Comparison of ENCODE assay signal across 22 mouse cellular contexts in the genomic region with DNA sequence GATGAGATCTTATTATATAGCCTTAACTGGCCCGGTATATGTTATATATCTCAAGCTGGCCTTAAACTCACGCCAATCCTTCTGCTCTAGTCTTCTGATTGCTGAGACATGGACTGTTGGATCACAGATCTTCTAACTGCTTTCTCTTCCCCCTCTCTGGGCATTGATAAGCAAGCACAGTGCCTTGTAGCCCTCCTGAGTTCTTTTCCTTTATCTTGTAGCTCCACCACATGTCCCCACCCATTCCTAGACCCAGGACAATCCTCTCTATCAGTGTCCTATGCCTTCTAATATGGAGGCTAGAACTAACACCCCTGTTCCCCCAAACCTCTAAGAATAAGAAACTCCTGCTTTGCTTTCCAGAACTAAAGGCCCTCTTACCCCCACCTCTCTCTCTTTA. TPM values are rescaled to one million over a fixed set of nuclear protein-coding genes. Genes with fewer than 3 reads are reported as not detected.
DNase-seq lines count a peak whose midpoint lies in the region; ATAC-seq and TF ChIP-seq lines count a peak whose summit lies in the region.
"Had no signal": no experiment of that assay in that cellular context is flagged by ENCODE, and none has a peak within 500 bp of the region (broad histone marks: within the 10 kb centered on the region; RNA-seq: fewer than 3 reads in every experiment).

No protein-coding gene starts in this region.

- no peaks in the 10 kb centered on the region for H3K4me1 ChIP-seq in MEL (ENCODE audit: control insufficient read depth in 1 of 2, insufficient read depth in 2 of 2, low read length in 2 of 2)
- peaks cover 4 to 10% of the 10 kb centered on the region in 2 experiments; a peak in 2 of 4 replicates for H3K4me1 ChIP-seq in liver, embryonic 14.5 days (replicated peaks; ENCODE audit: control insufficient read depth in 2 of 2, insufficient read depth in 2 of 2, low read length in 1 of 2)
- H3K4me1 ChIP-seq: embryonic facial prominence, embryonic 15.5 days; forebrain, embryonic 15.5 days; heart, embryonic 13.5 days; hindbrain, embryonic 15.5 days had no signal

- TF ChIP-seq EP300 in MEL (IDR thresholded peaks at IDR 0.05; ENCODE audit: low read depth in 1 of 2, low read length in 2 of 2), result no peak
- 0 out of 2 replicates have a peak, but pooled peaks have one; percentile 32 for TF ChIP-seq EP300 in liver, embryonic 14.5 days (IDR thresholded peaks at IDR 0.05; ENCODE audit: low read depth)

- no peak overlapping the region for H3K27ac ChIP-seq in MEL (ENCODE audit: control insufficient read depth, low read depth, low read length)
- H3K27ac ChIP-seq in liver, embryonic 14.5 days, result no peak overlapping the region
- H3K27ac ChIP-seq: embryonic facial prominence, embryonic 15.5 days; forebrain, embryonic 15.5 days; heart, embryonic 13.5 days; hindbrain, embryonic 15.5 days had no signal

- H3K9me3 ChIP-seq in MEL (replicated peaks; ENCODE audit: insufficient read depth, low read length), result no peaks in the 10 kb centered on the region
- no peaks in the 10 kb centered on the region for H3K9me3 ChIP-seq in liver, embryonic 14.5 days (ENCODE audit: control insufficient read depth, low read length)
- H3K9me3 ChIP-seq: embryonic facial prominence, embryonic 15.5 days; forebrain, embryonic 15.5 days; heart, embryonic 13.5 days; hindbrain, embryonic 15.5 days had no signal

- no peaks in the 10 kb centered on the region; a peak in 1 of 4 replicates for H3K27me3 ChIP-seq in MEL (ENCODE audit: control insufficient read depth in 1 of 2, insufficient read depth in 2 of 2, low read length in 2 of 2)
- no peaks in the 10 kb centered on the region; the same call in 1 of the 2 replicates for H3K27me3 ChIP-seq in liver, embryonic 14.5 days (ENCODE audit: control insufficient read depth, insufficient read depth, low read length)
- H3K27me3 ChIP-seq: embryonic facial prominence, embryonic 15.5 days; forebrain, embryonic 15.5 days; hindbrain, embryonic 15.5 days had no signal

- H3K4me2 ChIP-seq in liver, embryonic 14.5 days (ENCODE audit: low read depth), result no peak overlapping the region
- H3K4me2 ChIP-seq: embryonic facial prominence, embryonic 15.5 days; forebrain, embryonic 15.5 days; heart, embryonic 13.5 days; hindbrain, embryonic 15.5 days had no signal

- no peaks in the 10 kb centered on the region for H3K79me2 ChIP-seq in MEL (ENCODE audit: control insufficient read depth, insufficient read depth, low read length, poor library complexity)

- WGBS in liver, embryonic 14.5 days (ENCODE audit: insufficient replicate concordance), result 35% methylated on average over 2 of the region's 2 CpGs

- no peak for TF ChIP-seq CTCF in MEL (IDR thresholded peaks at IDR 0.05 in 2 of 3, conservative IDR thresholded peaks at IDR 0.05 in 1 of 3; ENCODE audit: control insufficient read depth in 1 of 3, insufficient read depth in 1 of 3, low read depth in 2 of 3, low read length in 3 of 3, poor library complexity in 1 of 3, severe bottlenecking in 1 of 3)
- no peak for TF ChIP-seq CTCF in liver, embryonic 14.5 days (IDR thresholded peaks at IDR 0.05; ENCODE audit: low read depth)

- H3K36me3 ChIP-seq in MEL (ENCODE audit: control insufficient read depth in 1 of 2, insufficient read depth in 2 of 2, low read length in 2 of 2), result no peaks in the 10 kb centered on the region
- H3K36me3 ChIP-seq in liver, embryonic 14.5 days (replicated peaks; ENCODE audit: control insufficient read depth, insufficient read depth, low read depth), result no peaks in the 10 kb centered on the region
- H3K36me3 ChIP-seq: forebrain, embryonic 15.5 days; heart, embryonic 13.5 days; hindbrain, embryonic 15.5 days had no signal

- H3K9ac ChIP-seq in MEL (ENCODE audit: control insufficient read depth, low read depth, low read length, poor library complexity, severe bottlenecking), result no peak overlapping the region
- H3K9ac ChIP-seq in liver, embryonic 14.5 days (replicated peaks), result no peak overlapping the region
- H3K9ac ChIP-seq: embryonic facial prominence, embryonic 15.5 days; forebrain, embryonic 15.5 days; heart, embryonic 13.5 days; hindbrain, embryonic 15.5 days had no signal

- peak; percentile 58 for ATAC-seq in liver, embryonic 14.5 days (ENCODE audit: insufficient read depth)
- peak; percentile 78; the same call in 1 of the 2 replicates for ATAC-seq in megakaryocyte-erythroid progenitor cell, adult 5-6 weeks (replicated peaks; ENCODE audit: low FRiP score, low TSS enrichment, poor library complexity, severe bottlenecking)
- no peak for ATAC-seq in monocyte, adult 5-6 weeks (replicated peaks; ENCODE audit: insufficient number of reproducible peaks, low FRiP score, low TSS enrichment, poor library complexity, severe bottlenecking)
- no peak for ATAC-seq in granulocyte monocyte progenitor cell, adult 5-6 weeks (replicated peaks; ENCODE audit: poor library complexity, severe bottlenecking)
- ATAC-seq: forebrain, embryonic 15.5 days had no signal

- DNase-seq in MEL (ENCODE audit: low read depth, low spot score) (peak; percentile 5), MEL-GATA-1-ER (ENCODE audit: extremely low read depth, low read depth) (peak; percentile 0)
- peak in 2 of 3 experiments; percentile 3 to 17 for DNase-seq in liver, embryonic 14.5 days (ENCODE audit: low read depth in 3 of 3, low spot score in 3 of 3)
- DNase-seq: adrenal gland, postnatal 14 days; cerebellum, adult 11 months; cerebellum, adult 8-10 months; cerebellum, postnatal 14 days; embryo, embryonic 11 days; heart, postnatal 36 days had no signal

- TF ChIP-seq POLR2A in MEL (IDR thresholded peaks at IDR 0.05; ENCODE audit: control insufficient read depth in 1 of 2, insufficient read depth in 1 of 2, low read depth in 1 of 2, low read length in 2 of 2, poor library complexity in 1 of 2), result no peak

- no peak for TF ChIP-seq RAD21 in MEL (IDR thresholded peaks at IDR 0.05; ENCODE audit: low read depth, low read length)

- H3K4me3 ChIP-seq in MEL (ENCODE audit: control insufficient read depth in 1 of 2, insufficient read depth in 1 of 2, low read depth in 2 of 2, low read length in 2 of 2), result no peak overlapping the region
- no peak overlapping the region for H3K4me3 ChIP-seq in liver, embryonic 14.5 days (ENCODE audit: insufficient read depth in 1 of 2, low read depth in 2 of 2, low read length in 2 of 2)
- H3K4me3 ChIP-seq: embryonic facial prominence, embryonic 15.5 days; erythroblast, embryonic 14.5 days; forebrain, embryonic 15.5 days; heart, embryonic 13.5 days; hindbrain, embryonic 15.5 days had no signal

TF ChIP-seq in MEL, 35 proteins besides CTCF, POLR2A, EP300 and RAD21:
- TF ChIP-seq ELF1 (IDR thresholded peaks at IDR 0.05; ENCODE audit: low read depth, low read length), result no peak

RNA-seq across cellular contexts. Expression of a gene that starts 14.5 kb away (rescaled TPM):
- total RNA-seq in MEL (2012; rRNA removed), result not detected in 2 replicates
- polyA plus RNA-seq in MEL (2012; ENCODE audit: insufficient read depth in 1 of 2, insufficient read length in 2 of 2, low read depth in 1 of 2, low replicate concordance in 2 of 2, missing spikeins in 1 of 2), result not detected
- polyA plus RNA-seq in liver, embryonic 14.5 days (2012; rRNA removed), result not detected in 2 replicates
- not detected in 2 replicates for polyA plus RNA-seq in liver, embryonic 14.5 days (2014; fragmentation: Nextera tagmentation; extraction: Ambion mirVana)
- not detected in 2 replicates for total RNA-seq in megakaryocyte-erythroid progenitor cell, adult 5-6 weeks (2014; fragmentation: Nextera tagmentation)
- not detected in 2 replicates for total RNA-seq in megakaryocyte-erythroid progenitor cell, adult 5-6 weeks (2017)
- not detected in 3 replicates for total RNA-seq in monocyte, adult 5-6 weeks (2017)
- total RNA-seq in granulocyte monocyte progenitor cell, adult 5-6 weeks (2014; fragmentation: Nextera tagmentation), result not detected in 2 replicates
- total RNA-seq in granulocyte monocyte progenitor cell, adult 5-6 weeks (2017), result not detected in 2 replicates
- total RNA-seq: common myeloid progenitor, adult 5-6 weeks; ES-E14; gastrocnemius, adult 8-10 months; gastrocnemius, postnatal 4 days; heart, postnatal 36 days had no signal
- polyA plus RNA-seq: erythroblast, embryonic 14.5 days; heart, embryonic 13.5 days; heart, postnatal 0 days had no signal

Comparison
In these comparisons a context has a peak if more than half of its experiments do, and no peak if none do; other contexts are left out.
1. ATAC-seq: peak in liver, embryonic 14.5 days (single experiment) and megakaryocyte-erythroid progenitor cell, adult 5-6 weeks (single experiment); none in monocyte, adult 5-6 weeks (single experiment) and granulocyte monocyte progenitor cell, adult 5-6 weeks (single experiment).
2. Peak in every context shown above with its lines, with median percentiles within 50 percentile points of each other: DNase-seq.